Mouse (Mus musculus) ovary, postnatal 10 days (tissue): Measurements from ENCODE around the gene Tmem217.
"Not testable (repeated sequence)": the region's sequence is repeated elsewhere in the genome, so short reads cannot be mapped to it uniquely, and the experiment has no call there.

Experiments
- DNase-seq: peaks from one replicate; pipeline ENCODE4 v3.0.0; 2022; ENCODE audit warnings: low spot score

Gene Tmem217

DNA sequence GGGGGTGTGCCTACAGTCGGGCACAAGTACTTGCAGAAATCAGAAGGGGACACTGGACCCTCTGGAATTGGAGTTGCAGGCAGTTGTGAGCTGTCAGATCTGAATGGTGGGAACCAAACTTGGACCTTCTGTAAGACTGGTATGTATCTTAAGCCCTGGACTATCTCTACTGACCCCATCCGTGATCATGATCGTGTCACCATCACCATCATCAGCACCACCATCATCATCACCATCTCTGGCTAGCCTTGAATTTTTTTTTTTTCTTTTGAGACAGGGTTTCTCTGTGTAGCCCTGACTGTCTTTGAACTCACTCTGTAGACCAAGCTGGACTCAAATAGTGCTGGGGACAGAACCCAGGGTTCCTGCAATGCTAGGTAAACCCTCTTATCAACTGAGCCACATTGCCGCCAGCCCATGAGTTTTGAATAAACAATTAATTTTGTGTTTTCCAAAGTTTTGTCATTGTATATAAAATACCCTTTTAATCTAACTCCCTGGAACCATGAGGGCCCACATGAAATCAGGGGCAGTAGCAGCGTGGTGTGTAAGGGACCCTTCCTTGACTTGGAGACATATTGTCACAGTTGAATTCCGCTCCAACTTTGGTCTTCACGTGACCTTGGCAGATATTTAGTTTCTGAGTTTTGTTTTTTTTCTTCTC is 50.0 kb downstream of the Tmem217 start:
- DNase-seq, result no peak

DNA sequence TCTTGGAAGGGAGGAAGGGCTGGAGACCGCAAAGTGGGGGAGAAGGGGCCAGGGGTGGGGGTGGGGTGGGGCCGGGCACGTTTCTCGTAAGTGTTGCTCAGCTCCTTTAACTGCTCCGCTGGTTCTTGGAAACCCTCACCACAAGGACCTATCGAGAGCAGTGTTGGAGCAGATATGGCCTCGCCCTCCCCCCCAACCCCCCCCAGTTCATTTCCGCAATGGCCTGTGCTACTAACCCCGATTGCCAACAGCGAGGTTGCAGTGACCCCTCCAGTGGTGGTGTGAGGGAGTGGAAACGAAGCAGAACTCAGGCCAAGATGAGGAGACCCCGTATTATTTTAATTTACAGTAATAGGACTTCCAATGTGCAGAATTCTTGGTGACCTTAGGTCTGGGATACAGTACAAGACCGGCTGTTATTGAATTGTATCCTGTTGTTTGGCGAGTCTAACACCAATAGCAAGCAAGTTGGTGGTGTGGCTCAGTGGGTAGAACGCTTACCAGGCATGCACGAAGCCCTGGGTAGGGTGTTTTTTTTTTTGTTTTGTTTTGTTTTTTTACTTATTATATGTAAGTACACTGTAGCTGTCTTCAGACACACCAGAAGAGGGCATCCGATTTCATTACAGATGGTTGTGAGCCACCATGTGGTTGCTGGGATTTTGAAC is 51.2 kb downstream of the Tmem217 start:
- DNase-seq, result no peak

DNA sequence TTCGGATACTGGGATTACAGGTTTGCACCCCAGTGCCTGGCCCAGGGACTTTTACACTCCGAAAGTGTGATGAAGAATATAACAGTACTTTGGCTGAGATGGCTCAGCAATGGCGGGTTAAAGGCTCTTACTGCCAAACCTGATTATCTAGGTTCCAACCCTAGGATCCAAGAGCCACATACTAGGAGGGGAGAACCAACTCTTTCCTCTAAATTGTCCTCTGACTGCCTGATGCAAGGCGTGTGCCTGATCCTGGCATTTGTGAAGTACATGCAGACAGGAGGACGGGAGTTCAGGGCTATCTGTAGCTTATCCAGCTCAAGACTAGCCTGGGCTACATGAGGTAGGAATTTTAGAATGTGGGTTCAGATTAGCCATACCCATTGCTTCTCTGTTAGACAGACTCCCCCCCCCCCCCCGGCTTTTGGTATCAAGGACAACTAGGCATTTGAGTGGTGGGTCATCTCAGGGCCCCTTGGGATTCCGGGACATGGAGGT is 51.9 kb downstream of the Tmem217 start:
- no peak for DNase-seq

DNA sequence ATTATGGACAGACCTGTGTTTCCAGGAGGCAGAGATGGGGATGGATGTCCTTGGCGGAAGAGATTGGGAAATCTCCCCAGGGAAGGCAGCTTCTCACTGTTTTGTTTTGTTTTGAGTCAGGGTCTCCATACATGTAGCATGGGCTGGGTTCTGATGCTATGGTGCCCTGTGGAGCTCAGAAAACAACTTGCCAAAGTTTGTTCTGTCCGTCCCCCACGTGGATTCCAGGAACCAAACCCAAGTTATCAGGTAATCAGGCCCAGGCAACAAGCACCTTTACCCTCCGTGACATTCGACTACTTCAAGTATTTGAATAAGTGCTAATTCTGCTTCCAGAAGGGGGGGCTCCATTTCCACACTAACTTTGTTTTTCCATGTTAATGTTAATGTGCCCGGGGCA is 52.7 kb downstream of the Tmem217 start:
- no peak for DNase-seq

DNA sequence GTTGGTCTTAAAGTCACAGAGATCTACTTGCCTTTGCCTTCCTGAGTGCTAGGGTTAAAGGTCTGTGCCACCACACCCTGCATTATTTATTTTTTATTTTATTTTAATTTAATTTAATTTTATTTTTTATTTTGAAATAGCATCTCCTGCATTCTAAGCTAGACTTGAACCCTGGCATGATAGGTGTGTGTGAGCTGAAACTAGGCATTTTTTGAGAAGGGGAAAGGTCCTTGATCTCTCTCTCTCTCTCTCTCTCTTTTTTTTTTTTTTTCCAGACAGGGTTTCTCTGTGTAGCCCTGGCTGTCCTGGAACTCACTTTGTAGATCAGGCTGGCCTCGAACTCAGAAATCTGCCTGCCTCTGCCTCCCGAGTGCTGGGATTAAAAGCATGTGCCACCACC is 53.2 kb downstream of the Tmem217 start:
- DNase-seq, result not testable (repeated sequence)

DNA sequence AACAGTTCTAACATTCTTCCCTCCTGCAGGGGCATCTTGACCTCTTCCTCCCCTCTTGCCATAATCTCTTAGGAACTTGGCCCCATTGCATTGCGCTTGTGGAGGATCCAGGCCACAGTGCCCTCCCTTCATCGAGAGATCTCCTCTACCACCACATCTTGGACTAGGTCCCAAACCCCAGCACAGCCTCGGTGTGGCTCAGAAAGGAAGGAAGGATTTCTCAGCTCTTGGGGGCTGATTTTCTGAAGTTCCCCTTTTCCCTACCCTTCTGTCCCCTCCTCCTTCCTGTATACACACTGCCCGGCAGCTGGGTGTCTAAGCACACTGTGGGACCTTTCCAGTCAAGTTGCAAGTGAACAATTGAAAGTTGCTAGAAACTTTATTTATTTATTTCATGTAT is 54.2 kb downstream of the Tmem217 start:
- DNase-seq, result no peak

DNA sequence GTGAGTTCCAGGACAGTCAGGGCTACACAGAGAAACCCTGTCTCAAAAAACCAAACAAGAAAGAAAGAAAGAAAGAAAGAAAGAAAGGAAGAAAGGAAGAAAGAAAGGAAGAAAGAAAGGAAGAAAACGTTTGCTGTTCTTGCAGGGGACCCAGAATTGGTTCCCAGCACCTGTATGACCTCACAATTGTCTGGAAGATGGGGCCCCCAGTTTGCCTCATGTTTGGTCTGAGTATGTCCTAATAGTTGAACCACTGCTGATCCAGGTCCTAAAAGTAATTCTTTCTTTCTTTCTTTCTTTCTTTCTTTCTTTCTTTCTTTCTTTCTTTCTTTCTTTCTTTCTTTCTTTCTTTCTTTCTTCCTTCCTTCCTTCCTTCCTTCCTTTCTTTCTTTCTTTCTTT is 54.7 kb downstream of the Tmem217 start:
- not testable (repeated sequence) for DNase-seq

DNA sequence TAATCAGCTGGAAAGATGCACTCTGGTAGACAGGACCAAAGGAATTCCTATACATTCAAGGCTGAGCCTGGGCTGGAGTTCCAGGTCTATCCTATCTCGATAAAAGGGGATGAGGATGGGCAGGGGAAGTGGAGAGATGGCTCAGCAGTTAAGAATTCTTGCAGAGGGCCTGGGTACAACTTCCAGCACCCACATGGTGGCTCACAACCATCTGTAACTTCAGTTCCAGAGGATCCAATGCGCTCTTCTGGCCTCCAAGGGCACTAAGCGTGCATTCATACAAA is 55.2 kb downstream of the Tmem217 start:
- no peak for DNase-seq

DNA sequence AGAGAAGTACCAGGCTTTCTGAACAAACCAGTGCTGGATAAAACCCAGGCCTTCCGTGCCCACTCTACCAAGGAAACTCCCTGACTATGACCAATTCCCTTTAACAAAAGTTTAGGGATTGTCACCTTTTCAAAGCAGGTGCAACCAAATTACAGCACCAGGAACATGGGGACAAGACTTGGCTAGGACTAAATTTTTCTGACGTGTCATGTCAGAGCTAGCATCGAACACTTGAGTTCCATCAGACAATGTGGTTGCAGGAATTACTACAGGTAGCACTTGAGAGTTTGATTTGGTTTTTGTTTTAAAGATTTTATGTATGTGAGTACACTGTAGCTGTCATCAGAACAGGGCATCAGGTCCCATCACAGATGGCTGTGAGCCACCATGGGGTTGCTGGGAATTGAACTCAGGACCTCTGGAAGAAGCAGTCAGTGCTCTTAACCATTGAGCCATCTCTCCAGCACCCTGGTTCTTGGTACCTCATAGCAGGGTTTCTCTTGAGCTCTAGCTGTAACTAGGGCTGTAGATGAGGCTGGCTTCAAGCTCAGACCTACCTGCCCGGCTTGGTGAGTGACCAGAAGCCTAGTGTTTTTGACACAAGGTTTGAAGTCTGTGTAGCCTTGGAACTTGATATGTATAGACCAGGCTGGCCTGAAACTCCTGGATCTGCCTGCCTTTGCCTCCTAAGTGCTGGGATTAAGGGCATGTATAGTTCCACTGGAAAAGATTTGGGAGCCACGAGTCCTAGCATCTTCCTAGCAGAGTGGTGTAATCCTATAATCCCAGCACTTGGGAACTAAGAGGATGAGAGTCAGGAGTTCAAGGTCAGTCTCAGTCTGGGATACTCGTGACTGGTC is 55.7 kb downstream of the Tmem217 start:
- DNase-seq, result no peak

DNA sequence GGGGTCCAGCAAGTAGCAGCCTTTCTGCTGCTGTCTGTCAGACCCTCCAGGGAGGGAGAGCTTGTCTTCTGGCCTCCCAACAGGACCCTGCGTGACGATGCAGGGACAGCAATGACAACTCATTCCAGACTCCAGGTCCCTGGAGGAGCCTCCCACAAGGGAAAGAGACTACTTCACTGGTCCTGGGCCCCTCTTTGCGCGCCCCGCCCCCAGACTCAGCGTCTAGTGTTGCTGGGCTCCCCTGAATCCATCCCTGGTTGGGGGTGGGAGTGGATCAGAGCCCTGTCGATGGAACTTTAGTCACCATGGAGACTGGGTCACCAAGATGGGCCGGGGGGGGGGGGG is 57.5 kb downstream of the Tmem217 start:
- no peak for DNase-seq

DNA sequence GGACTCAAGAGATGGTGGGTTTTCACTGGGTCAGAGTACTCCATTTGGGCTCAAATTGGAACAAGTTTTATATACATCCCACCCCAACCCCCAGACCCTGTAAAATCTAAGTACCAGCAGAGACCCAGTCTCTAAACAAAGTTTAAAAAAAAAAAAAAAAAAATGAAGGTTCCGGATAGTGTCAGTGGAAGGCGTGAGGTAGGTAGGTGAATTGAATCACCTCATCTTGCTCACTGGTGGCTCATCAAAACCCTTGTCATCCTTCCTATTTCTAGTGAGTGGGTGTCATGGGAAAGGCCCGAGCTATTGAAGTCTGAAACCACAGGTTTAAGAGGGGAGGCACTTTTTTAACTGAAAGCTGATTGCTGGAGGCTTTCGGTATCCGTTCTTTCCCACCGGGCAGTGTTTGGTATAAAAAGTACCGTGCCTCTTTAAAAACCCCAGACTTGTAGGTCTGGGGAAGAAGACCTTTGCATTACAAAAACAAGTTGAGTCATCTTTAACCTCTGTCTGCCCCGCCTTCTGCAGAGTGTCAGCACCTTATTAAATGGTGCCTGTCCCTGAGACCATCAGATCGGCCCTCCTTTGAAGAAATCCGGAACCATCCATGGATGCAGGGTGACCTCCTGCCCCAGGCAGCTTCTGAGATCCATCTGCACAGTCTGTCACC is 58.0 kb downstream of the Tmem217 start:
- DNase-seq, result no peak

DNA sequence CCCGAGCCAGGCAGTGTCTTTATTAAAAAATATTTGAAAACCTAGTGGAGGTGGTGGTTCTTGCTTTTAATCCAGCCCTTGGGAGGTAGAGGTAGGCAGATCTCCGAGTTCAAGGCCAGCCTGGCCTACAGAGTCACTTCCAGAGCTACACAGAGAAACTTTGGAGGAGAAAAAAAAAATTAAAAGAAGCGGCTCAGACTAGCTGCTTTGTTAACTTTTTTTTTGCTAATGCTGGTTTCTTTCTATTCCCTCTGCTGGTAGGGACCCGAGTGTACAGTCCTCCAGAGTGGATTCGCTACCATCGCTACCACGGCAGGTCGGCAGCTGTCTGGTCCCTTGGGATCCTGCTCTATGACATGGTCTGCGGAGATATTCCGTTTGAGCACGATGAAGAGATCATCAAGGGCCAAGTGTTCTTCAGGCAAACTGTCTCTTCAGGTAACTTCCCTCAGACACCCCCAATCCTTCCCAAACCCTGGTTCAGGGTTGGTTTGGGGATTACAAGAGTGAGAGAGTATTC is 58.7 kb downstream of the Tmem217 start:
- DNase-seq, result no peak

DNA sequence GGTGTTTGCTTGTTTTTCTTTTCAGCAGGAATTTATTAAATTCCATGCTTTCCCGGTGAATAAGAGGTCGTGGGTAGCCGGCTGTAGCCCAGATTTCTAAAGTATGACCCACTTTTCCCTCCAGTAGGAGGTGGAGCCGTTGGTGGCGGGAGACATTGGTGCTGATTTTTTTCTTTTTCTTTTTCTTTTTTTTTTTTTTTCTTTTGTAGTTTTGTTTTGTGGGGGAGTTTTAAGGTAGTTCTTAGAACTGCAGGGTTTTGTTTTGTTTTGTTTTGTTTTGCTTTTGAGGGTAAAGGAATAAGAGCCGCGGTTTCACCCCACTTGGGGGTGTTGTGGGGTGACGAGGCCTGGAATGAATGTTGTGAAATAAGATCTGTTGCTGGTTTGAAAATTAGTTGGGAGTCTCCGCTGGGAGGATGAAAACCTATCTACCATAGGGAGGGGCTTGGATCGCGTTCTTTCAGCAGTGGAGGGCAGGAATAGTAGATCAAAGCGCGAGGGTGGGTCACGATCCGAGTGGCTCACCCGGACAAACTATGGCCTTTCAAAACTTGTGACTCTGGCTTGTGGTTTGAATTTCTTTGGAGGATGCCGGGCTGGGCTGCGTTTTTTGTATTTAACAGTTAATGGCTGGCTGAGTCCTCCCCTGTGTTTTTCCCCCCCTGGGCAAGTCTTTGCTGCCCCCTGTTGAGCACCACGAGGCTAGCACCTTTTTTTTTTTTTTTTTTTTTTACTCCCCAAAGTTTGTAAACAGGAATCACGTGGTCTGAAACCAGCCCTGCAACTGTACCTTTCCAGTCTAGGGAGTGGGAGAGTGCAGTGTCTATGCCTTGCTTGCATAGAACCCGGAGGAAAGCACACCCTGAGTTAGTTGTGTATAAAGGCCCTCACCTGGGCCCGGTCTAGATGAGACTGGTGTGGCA is 59.7 kb downstream of the Tmem217 start:
- DNase-seq, result peak; percentile 37

DNA sequence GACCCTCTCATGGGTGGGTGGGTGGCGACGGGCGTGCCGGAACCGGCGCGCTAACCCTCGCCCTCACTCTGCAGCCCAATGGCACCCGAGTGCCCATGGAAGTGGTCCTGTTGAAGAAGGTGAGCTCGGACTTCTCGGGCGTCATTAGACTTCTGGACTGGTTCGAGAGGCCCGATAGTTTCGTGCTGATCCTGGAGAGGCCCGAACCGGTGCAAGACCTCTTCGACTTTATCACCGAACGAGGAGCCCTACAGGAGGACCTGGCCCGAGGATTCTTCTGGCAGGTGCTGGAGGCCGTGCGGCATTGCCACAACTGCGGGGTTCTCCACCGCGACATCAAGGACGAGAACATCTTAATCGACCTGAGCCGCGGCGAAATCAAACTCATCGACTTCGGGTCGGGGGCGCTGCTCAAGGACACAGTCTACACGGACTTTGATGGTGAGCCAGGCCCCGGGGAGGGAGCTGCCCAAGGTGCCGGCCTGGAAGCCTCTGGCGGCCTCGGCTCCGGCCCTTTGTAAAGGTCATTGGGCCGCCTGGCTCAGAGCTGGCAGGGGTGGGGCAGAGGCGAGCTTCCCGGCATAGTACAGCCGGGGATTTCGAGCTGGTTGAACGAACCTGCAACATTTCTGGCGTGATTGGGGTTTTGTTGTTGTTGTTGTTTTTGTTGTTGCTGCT is 60.5 kb downstream of the Tmem217 start:
- peak; percentile 31 for DNase-seq

DNA sequence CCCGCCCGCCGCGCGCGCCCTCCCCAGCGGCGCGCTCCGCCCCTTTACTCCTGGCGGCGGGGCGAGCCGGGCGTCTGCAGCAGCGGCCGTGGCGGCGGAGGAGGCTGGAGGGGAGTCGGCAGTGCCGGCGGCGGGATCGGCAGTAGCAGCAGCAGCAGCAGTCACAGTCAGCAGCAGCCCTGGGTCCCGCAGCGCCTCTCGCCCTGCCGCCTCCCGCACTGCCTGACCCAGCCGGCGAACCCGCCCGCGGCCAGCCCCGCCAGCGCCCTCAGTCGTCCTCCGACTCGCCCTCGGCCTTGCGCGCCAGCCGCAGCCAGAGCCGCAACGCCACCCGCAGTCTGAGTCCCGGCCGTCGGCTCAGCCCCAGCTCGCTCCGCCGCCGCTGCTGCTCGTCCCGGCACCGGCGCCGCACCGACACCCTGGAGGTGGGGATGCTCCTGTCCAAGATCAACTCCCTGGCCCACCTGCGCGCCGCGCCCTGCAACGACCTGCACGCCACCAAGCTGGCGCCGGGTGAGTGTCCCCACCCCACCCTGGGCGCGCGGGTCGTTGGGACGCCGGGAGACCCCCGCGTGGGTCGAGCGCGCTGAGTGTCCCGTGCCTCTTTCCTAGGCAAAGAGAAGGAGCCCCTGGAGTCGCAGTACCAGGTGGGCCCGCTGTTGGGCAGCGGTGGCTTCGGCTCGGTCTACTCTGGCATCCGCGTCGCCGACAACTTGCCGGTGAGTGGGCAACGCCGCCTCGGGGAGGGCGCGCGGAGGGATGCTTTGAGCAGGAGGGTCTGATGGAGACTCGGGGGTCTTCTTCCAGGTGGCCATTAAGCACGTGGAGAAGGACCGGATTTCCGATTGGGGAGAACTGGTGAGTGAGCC is 61.2 kb downstream of the Tmem217 start, which contains the start of gene Pim1:
Gene Pim1 (plus strand): TSS at position 41 of the 869 bp plus-strand sequence.
- peak; percentile 88 for DNase-seq

DNA sequence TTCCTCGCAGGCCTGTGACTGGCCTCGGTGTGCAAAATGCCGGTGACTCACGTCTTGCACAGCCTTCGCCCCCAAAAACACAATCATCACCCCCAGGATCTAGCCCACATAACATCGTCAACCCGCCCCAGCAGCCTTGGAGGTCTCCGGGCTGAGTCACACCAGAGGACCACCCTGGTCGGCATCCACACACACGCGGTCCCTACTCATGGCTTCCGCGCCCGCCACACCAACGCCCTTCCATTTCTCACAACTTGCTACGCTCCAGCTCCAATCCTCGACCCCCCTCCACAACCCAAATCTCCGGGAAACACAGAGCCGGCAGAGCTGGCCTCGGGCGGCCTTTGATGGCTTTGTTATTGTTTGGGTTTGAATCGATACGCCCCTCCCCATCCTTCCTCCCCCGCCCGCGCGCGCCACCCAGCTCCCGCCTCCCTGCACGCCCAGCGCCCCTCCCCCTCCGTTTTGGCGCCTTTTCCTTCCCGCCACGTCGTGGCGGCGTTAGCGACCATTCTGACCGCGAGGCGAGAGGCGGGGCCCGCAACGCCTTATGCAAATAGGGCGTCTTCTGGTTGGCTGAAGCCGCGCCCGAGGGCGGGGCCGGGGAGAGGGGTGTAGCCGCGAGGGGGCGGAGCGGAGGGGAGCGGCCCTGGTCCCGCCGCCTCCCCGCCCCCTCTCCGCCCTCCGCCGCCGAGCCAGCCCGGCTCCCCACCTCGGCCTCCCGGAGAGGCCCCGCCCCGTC is 62.0 kb downstream of the Tmem217 start:
- peak; percentile 95 for DNase-seq

DNA sequence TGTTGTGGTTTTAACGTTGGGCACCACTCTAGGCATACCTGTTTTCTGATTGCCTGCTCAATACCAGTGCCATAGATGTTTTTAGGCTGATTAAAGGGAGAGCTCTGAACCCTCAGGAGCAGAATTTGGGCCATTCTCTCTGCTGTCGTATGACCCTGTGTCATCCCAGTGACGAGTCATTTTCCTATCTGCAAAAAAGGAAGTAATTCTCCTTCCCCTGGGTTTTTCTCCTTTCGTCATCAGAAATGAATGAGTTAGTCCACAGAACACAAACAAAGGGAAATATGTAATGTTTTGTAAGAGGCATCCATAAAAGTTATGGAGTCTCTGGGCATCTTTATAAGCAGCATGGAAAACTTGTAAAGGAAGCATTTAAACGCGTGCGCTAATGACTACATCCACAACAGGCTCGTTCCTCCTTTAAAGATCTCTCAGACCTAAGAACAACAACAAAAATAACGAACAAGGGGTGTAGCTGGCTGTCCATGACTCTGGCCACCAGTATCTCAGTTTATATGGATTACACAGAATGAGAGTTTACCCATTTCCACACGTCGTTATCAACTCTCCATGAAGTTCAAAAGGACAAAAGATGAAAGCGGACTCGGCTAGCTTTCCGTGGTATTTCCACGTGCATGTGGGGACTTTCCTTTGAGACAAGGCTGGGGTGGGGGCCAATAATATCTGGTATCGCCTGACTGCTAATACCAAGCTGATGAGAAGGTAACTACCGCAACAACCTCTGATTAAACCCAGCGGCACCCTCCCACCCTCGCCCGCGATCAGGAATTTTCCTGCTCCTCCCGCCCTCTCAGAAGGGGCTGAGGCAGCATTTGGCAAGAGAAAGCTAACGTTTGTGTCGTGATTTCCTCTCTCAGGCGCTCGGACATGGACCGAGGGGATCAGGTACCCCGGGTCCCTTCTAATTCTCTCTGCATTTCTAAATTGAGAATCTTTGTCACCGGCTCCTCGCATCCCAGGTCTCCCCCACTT is 62.9 kb downstream of the Tmem217 start:
- no peak for DNase-seq
